Mouse (Mus musculus): ENCODE data around the gene G6pdx. TPM values are rescaled to one million over a fixed set of nuclear protein-coding genes. Genes with fewer than 3 reads are reported as not detected.

The G6pdx gene
- 10 to 100 TPM in 1 of 2 experiments, 1 to 10 TPM in 1; 9.3 to 10.4 TPM for total RNA-seq (2021)

DNA sequence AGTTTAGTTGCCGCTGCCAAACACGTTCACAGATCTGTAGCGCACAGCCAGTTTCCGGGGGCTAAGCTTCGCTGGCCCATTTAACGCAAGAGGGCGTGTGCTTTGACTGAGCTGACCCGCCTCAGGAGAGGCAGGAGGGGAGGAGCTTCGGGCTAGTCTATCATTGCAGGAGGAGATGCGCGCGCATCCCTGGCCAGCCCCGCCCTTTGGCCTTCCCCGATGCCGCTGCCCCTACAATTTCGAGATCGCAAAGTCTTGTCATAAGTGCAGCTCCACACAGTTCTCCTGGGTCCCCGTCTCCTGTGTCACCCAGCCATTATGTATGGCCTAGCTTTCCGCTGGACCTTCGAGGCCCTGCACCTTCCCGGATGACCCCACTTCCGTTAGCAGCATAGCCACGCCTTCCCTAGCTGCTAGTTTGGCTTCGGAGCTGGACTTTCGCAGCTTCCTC lies at the start of gene G6pdx:
Gene G6pdx (minus strand): TSS at position 369 of the 451 bp plus-strand sequence.
- peak; percentile 91 for DNase-seq
- intact Hi-C loops (cut with DNase I) = loop anchor here (10.0 kb wide), 2 partner anchors 464 to 714 kb away; partner anchors contain the start of genes Abcd1, Bcap31 and Hcfc1

DNA sequence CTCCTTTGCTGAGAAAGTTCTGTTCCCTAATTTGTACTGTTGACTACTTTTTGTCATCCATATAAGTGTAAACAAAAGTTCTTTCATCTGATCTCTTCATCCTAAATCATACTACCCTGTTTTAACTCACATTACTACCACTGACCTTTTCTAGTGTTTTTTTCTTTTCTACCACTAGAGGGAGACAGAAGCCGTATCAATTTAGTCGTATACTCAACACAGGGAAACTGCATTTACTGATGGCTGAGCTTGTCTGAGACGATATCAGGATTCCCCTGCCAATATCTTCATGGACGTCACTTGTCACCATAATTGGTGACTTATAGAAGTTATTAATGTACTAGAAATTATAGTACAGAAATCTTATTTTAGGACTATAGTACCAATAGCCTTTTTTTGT lies 23.8 kb upstream of the G6pdx start:
- intact Hi-C loops (cut with DNase I) = no loop called here
- DNase-seq = no peak

DNA sequence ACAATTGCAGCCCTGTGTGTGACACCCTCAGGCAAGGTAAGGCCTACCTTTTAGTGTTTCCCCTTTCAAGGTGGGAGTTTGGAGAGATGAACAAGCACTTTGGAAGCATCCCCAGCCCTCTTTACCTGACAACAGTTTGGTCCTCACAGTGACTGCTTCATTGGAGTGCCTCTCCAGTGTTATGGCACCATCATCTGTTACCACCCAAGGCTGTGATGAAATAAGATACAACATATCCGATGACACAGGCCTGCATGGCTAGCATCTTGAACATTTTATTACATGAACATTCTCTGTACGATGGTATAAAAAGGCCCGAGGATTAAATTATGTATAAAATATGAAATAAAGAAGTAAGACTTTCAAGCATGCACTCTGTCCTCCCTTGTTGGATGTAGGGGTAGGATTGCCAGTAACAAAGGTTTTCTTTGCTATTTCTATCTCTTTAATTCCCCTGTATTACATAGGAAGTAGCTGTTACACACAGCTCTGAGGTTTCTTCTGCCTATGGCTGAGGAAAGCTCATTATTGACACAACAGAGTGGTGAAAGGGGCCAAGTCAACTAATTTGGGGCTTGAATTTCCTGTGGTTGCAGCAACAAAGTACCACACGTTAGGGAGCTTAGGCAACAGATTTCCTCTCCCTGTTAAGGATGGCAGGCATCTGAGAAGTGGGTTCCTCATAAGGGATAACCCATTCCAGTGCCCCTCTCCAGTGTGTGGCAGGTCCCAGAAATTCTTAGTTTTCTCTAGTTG lies 22.3 kb upstream of the G6pdx start:
- intact Hi-C loops (cut with DNase I) = no loop called here
- no peak for DNase-seq

DNA sequence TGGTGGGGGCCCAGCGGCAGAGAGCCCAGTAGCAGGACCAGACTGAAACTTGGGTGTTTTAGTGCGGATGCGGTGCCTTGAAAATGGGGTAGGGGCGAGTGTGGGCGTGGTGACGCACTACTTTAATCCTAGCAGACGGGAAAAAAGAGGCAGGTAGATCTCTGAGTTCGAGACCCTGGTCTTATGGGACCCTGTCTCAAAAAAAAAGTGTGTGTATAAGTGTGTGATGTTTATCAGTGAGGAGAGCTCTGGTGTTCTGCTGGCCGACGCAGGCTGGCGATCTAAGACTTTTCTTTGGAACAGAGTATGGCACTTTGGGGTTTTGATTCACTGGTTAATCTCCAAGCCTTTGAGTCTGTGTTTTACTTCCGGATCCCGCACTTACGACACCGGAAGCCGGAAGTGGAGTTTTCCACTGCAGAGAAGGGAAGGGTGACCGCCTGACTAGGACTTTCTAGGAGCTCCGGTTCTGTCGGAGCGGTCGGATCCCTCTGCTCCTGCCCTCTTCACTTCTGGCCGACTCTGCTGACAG lies 362 bp upstream of the G6pdx start:
- intact Hi-C loops (cut with DNase I) = loop anchor here (10.0 kb wide), 2 partner anchors 465 to 715 kb away; partner anchors contain the start of genes Abcd1, Bcap31 and Hcfc1
- DNase-seq = peak; percentile 81 to 85

DNA sequence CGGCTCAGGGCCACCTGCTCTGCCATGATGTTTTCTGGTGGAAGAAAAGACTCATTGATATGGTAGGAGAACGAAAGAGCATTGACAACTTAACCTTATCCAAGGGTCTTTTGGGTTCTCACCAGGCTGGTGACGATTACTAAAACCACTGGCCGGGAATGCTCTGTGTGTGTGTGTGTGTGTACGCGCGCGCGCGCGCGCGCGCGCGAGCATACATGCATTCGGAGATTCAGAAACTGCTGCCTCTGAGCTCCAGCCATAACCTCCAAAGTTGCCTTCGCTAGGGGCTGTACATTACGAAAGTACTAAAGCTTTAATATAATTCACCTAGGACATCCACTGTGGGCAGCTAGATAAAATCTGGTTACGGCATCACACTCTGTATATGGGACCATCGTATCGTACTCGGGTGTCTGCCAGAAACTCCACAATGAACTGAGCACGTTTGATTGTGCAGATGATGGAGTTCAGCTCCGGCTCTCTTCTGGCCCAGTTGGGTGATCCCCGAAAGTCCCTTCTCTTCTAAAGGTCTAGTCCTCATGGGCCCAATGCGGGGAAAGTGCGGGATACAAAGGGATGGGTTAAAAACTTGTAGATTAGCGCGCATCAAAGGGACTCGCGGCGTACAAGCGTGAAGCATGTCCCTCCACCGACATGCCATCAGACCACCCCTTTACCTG lies 708 bp downstream of the G6pdx start:
- no peak for DNase-seq
- intact Hi-C loops (cut with DNase I) = loop anchor here (10.0 kb wide), 2 partner anchors 463 to 713 kb away; partner anchors contain the start of genes Abcd1, Bcap31 and Hcfc1

DNA sequence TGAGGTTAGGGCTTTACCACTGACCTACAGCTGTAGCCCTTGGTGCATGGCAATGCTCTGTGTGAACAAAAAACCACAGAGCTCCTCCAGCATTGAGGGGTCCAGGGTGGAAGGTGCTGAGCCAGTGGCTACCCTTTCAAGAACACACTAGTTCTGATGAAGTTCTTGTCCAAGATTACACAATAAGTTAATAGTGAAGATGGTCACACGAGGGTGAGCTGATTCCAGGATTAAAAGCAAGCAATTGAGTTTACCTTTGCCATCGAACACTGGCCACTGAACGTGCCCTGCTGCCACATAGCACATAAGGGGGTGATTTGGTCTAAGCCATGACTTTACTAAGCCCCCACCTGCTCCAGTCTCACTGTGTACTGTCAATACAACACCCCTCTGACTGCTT lies 1.9 kb downstream of the G6pdx start:
- no peak for DNase-seq
- intact Hi-C loops (cut with DNase I) = loop anchor here (10.0 kb wide), 2 partner anchors 462 to 712 kb away; partner anchors contain the start of genes Abcd1, Bcap31 and Hcfc1

DNA sequence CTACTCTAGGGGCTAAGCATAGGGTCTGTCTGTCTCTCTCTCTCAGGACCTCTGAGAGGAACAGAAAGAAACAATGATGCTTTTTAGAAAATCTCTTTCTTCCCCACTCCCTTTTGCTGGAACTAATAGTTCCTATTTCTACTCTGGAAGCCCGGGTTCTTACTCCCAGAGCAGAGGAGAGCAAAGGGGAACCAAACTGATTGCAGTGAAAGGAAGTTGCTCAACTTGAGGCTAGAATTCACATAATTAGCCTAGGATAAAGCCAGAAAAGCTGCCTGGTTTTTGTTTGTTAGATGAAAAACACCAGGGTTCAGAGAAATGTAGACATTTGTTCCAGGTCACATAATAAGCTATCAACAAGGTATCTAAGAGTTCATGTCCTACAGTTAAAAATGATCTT lies 2.7 kb downstream of the G6pdx start:
- no peak for DNase-seq
- intact Hi-C loops (cut with DNase I) = loop anchor here (10.0 kb wide), 2 partner anchors 461 to 711 kb away; partner anchors contain the start of genes Abcd1, Bcap31 and Hcfc1

DNA sequence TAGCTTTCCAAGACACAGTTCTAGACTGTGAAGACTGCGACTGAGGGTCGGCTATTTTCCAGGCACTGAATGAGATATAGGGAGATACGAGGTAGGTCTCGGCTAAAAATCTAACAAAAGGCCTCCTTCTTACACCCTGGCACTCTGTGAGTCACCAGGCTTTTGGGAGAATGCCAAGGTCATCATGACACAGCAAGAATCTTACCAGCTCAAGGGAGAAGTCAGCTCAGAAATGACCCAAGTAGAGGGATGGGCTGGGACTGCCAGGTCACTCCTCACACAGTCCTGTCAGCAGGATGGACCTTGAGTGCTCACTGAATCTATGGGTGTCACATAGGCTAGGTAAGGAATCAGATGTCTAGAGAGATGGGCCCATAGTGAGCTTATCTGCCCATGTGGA lies 3.8 kb downstream of the G6pdx start:
- intact Hi-C loops (cut with DNase I) = loop anchor here (10.0 kb wide), 2 partner anchors 460 to 710 kb away; partner anchors contain the start of genes Abcd1, Bcap31 and Hcfc1
- DNase-seq = peak; percentile 20 to 23

DNA sequence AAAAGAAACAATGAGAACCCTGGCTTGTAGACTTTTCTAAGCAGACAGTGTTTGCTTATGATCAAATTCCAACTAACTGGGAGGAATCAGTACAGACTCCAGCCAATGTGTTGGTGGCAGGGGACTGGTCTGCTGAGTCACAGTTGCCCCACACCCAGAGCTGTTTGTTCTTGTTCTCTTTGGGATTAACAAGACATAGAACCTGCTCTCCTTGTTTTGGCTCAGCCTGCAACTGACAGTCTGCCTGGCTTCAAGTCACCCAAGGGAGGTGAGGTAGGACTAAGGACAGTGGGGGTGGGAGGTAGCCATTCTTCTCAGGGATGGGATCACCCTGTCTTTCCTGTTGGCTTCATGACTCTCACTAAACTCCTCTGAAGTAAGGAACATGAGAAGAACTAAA lies 4.6 kb downstream of the G6pdx start:
- intact Hi-C loops (cut with DNase I) = loop anchor here (10.0 kb wide), 2 partner anchors 460 to 710 kb away; partner anchors contain the start of genes Abcd1, Bcap31 and Hcfc1
- DNase-seq = no peak

DNA sequence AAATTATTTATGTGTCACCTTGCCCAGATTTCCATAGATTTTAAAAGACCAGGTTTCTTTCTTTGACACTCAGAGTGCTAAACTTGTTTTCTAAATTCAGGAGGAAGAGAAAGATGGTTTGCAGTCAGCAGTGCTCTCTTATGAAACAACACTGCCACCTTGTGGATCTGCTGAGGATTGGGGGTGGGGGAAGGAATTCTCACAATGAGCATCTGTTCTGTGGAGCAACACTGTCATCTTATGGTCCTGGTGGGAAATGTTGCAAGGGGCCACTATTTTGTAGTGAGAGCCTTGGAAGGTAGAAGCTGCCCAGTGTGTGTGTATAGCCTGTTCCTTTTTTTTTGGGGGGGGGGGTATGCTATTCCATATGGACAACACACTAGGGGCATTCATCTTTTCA lies 15.6 kb downstream of the G6pdx start:
- intact Hi-C loops (cut with DNase I) = loop anchor here (1.0 to 10.0 kb wide), 4 partner anchors 165 to 1359 kb away; no protein-coding TSS in a partner anchor
- peak; percentile 77 to 82 for DNase-seq

DNA sequence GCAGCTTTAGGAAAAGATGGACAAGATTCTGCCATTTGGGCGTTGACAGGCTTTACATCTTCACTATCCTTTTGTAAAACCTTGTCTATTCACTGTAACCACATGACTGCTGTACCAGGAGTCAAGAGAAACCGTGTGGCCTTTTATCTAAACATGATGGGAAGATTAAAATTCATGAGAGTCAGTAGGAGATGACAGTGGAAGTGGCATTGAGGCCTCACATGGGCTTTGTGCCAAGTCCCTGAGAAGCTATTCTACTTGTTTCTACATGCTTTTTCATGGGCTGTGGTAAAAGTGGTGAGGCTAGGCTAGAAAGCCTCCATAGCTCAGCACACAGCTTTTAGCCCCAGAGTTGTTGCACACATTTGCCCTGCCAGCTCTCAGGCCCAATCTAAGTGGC lies 20.7 kb downstream of the G6pdx start:
- intact Hi-C loops (cut with DNase I) = no loop called here
- no peak for DNase-seq

DNA sequence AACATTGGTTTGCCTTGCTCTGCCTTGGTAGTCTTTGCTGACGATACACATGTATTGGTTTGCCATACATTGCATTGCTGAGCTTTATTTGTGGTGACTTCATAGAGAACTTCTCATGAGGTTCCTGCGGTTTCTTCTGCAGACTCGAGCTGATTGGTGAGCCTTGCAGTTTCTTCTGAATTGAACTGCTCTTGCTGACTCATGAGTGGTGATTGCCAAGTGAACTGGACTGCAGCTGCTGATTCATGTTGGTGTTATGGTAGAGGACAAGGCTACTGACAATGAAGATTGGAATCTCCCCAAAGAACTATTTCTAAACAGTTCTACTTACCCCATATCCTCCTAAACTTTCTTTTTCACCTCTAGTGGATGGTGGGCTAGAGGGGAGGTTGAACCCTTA lies 28.9 kb downstream of the G6pdx start:
- no peak for DNase-seq
- intact Hi-C loops (cut with DNase I) = no loop called here

DNA sequence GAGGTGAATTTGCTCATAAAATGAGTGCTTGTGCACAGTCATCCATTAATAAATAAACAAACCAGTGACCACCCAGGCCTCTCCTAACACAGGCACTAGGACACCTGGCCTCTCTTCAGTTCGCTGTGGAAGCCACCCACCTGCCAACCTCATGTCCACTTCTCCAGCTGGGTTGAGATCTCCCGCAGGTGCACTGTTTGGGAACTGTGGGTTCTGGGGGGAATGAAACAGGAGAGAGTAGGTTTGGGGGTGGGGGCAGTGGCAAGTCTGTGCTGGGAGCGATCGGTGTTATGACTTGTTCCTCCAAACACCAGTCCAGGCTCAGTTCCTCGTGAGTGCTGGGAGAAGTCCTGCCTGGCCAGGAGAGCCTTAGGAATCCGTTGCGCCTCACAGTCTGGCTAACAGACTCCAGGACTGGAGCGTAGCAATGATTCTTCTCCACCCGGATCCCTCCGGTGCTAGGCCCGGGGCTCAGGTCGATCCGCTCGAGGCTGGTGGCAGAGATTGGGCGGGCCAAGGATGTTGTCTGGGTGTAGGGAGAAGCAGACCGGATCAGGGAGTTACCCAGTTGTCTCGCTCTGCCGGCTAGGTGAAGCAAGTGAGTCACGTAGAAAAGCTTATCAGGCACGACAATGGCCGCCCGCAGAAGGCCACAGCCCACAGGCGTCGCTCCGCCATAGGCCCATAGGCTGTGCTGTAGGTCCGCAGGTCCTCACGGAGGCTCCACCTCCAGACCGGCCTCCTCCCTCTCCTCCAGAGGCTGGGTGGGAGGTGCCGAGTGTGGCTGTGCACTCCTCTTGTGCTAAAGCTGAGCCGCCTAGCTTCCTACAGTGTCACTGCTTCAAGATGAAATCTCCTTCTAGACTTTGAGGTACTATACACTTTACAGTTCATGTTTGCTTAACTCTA lies 36.2 kb downstream of the G6pdx start, which contains the start of the genes Fam3a and Ikbkg:
Gene Fam3a (minus strand): TSS at position 738 of the 909 bp plus-strand sequence.
Gene Ikbkg (plus strand): TSS at position 756 of the 909 bp plus-strand sequence.
- intact Hi-C loops (cut with DNase I) = loop anchor here (5.0 kb wide), 2 partner anchors 80 to 145 kb away; partner anchors contain the start of genes Fam50a and Flna
- peak; percentile 81 to 86 for DNase-seq

DNA sequence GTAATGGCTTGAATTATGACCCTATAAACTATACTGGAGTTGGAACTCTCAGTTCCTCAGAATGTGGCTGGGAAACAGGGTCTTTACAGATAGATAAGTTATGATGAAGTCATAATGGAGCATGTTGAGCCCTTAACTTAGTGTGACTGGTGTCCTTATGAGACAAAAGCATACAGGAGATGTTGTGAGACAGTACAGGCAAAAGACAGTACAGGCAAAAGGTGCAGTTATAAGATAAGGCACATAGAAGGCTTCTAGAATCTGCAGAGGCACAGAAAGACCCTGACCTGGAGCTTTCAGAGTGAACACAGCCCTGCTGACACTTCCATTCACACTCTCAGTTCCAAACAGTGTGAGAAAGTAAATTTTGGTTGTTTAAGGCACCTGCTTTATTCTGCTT lies 40.8 kb downstream of the G6pdx start:
- intact Hi-C loops (cut with DNase I) = no loop called here
- DNase-seq = no peak

DNA sequence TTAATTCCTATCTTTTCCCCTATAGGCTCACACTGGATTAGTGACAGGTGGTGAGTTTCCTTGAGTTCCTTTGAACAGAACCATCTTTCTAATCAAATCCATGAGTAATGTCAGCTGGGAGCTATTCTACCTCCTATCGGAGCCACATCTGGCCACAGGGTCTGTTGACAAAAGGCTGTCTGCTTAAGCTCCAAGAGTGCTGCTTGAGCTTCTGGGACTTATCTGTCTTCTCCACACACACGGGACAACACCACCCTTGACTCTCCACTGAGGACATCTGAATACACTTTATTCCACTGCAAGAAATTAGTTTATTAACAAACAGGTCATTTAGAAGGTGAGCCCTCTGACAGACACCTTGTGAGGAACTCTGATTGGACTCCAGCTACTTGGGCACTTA lies 44.5 kb downstream of the G6pdx start:
- no peak for DNase-seq
- intact Hi-C loops (cut with DNase I) = no loop called here

DNA sequence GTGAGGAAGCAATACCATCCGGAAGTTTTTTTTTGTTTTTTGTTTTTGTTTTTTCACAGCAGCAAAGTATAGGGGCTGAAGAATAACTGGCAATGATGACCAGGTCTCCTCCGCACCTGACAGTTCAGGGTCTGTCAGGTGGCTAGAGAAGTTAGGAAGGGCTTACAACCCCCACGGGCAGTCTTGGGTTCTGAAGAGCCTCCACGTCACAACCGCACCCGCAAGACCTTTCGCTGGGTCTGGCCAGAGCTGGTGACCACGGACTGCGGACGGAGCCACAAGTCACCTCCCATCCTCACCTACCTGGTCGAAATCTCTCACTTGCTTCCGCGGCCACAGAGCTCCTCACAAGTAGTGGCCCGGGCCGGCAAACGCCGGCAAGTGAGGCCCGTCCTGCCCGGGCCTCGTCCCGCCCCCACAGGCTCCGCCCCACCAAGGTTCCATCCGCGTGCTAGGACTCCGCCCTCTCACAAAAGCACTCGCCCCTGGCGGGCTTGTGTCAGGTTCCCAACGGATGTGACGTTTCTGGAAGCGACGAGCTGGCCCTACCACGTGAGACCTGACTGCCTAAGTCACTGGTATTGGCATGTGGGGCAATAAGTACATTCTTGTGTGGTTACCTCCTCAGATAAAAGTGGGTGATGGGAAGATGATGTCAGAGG lies 56.0 kb downstream of the G6pdx start, which contains the start of the genes Ubl4a and Slc10a3:
Gene Ubl4a (minus strand): TSS at position 331 of the 662 bp plus-strand sequence.
Gene Slc10a3 (minus strand): TSS at position 462 of the 662 bp plus-strand sequence.
- intact Hi-C loops (cut with DNase I) = no loop called here
- DNase-seq = peak; percentile 90

DNA sequence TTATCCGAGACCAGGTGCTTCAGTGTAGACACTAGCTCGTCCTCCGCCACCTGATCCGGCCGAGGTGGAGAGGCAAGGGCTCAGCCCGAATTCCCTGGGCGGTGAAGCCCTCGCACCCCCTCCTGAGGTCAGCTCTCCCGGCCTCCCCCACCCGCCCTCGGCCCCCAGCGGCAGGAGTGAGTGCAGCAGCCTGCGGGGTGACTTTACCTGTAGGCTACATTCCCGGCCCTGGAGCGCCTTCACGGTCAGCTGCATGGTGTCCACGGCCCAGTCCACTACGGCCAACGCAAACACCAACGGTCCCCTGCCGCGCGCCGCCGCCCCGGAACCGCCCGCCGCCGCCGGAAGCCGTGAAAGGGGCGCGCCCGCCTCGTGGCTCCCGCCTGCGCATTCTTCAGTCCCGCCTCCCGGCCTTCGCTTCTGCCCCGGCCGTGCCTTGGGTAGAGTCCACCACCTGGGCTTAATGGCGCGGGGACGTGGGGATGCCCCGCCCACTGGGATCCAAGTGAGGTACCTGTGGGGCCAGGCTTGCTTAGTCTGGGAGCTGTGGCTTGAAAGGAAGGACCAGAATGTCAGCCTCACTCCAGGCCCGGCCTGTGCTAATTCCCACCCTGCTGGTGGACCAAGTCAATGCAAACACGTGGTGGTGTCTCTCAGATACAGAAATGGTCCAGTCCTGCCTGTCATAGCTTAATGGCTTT lies 60.6 kb downstream of the G6pdx start:
- DNase-seq = peak; percentile 77 to 79
- intact Hi-C loops (cut with DNase I) = no loop called here

DNA sequence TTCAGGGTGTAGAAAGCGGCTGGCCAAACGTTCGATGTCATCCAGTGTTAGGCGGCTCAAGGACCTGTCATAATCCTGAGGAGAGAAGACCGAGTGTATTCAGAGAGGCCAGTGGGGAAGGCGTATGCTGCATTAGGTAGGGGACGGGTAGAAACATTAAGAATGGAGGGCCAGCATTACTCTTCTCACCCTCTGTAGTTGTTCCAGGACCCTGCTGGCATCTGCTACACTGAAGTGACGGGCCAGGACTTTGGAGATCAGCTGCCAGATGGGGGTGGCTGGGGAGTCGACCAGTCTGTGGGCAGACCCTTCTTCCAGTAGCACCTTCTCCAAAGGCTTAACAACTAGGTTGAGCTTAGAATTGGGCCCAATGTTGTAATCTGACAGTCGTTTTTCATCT lies 61.5 kb downstream of the G6pdx start:
- intact Hi-C loops (cut with DNase I) = no loop called here
- no peak for DNase-seq
